Mouse (Mus musculus) left cerebral cortex, postnatal 36 days (tissue): ENCODE measurements at regions not wholly inside any gene's neighbourhood (a gene's known extent, or its start where the extent isn't known, plus 50 kb on each side); places are given as distances from the start of the nearest gene placed in this dataset.

ENCODE experiments used
- DNase-seq, 2 experiments: peaks; one replicate each; pipeline ENCODE4 v3.0.0; 2021 to 2022; ENCODE audit warnings: low spot score in 2 of 2, mixed read lengths in 1 of 2
- intact Hi-C: fragments of 180-260 bp; cut with DNase I; formaldehyde crosslinking; loops from one replicate; pipeline ENCODE4 v1.15.1; 2025

DNA sequence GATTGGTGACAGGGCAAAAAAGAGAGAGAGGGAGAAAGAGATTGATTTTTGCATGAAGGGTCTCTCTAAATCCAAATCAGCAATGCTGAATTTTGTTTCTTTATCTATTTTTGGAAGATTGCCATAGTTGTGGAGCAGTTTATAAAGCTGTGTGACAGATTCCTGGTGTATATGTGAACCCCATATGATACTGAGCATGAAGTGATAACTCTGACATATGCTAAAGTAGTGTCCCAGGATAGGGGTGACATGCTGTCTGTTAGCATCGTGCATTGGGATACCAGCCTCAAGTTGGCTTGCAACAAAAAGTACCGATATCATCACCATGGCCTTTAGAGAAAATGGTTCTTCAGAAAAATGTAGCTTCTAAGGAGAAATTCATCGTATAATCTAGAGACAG, 82.3 kb upstream of the Ddx18 start:
- intact Hi-C loops = no loop called here
- DNase-seq = no peak

DNA sequence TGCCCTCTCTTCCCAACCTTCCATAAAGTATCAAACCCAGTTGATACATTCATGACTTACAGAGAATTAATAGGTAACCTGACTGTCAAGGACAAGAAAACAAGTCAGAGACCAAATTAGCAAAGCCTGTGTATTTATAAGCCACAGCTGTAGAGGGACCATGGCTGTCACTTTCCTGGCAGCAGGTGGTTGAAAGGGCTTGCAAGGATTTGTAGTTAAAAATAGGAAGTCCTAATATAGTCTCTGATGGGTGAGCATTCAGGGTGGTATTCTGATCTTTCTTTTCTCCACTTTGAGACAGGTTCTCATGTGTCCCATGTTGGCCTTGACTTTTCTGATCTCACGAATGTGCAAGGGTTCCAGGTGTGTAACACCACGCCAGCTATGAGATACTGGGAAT, 63.7 kb upstream of the Ddx18 start:
- DNase-seq = no peak
- intact Hi-C loops = no loop called here

DNA sequence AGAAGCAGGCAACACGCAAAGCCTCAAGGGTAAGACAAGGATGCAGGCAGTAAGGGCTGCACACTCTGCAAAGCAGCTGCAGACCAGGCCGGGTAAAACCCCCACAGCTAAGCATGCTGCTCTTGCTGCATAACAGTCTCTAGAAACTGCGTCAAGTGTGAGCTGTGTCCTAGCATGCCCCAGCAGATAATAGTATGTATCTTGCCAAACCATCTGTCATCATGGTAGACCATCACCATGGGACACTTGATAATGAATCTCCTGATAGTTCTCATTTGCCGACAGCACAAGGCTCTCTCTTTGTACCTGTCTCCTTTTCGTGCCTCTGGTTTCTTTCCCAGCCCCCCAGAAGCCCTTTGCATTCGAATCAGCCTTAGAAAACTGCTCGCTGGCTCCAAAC, 52.5 kb upstream of the Ddx18 start:
- intact Hi-C loops = no loop called here
- DNase-seq = no peak

DNA sequence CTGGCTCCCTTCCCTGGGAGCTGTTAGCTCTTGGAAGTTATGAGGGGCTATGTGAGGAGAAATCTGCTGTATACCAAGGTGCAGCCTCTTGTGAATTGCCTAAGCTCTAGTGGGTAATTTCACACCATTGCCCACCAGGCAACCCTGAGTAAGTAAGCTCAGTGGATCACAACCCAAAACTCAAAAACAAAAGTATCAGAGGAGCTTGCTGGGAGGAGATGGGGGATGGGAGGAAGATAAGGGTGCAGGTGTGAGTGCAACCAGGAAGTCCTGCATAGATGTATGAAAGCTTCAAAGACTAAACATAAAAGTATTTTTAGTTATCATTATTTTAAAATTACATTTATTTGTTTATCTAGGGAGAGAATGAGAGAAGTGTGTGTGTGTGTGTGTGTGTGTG, 50.8 kb upstream of the Ddx18 start:
- intact Hi-C loops = no loop called here
- no peak for DNase-seq
